Mouse (Mus musculus) kidney, adult 2 months (tissue): ENCODE results near the gene Ano3. TPM values are rescaled to one million over a fixed set of nuclear protein-coding genes. Genes with fewer than 3 reads are reported as not detected.

Source experiments
- DNase-seq: peaks from one replicate; pipeline ENCODE4 v3.0.0; 2021
- H3K27ac ChIP-seq: fragments of 200-500 bp; 2 replicates; pipeline ENCODE4 v1.5.1; 2012; ENCODE audit warnings: low read depth, low read length, control low read depth, inconsistent platforms; ENCODE audit not compliant: insufficient read depth
- H3K27me3 ChIP-seq: fragments of 200-500 bp; replicated peaks from 2 replicates; pipeline ENCODE4 v1.6.1; 2012; ENCODE audit warnings: mild to moderate bottlenecking, moderate library complexity, low read length, inconsistent platforms; ENCODE audit not compliant: control insufficient read depth, insufficient read depth
- H3K36me3 ChIP-seq: fragments of 200-500 bp; 2 replicates; pipeline ENCODE4 v1.6.1; 2012; ENCODE audit warnings: mild to moderate bottlenecking, moderate library complexity, low read length, inconsistent platforms; ENCODE audit not compliant: control insufficient read depth, insufficient read depth
- H3K4me1 ChIP-seq: fragments of 200-500 bp; 2 replicates; pipeline ENCODE4 v1.6.1; 2011; ENCODE audit warnings: low read length; ENCODE audit not compliant: control insufficient read depth, insufficient read depth
- H3K4me3 ChIP-seq: fragments of 200-500 bp; 2 replicates; pipeline ENCODE4 v1.5.1; 2011; ENCODE audit warnings: mild to moderate bottlenecking, low read depth, low read length, control low read depth; ENCODE audit not compliant: insufficient read depth
- CTCF ChIP-seq: fragments of 200-500 bp; conservative IDR thresholded peaks from 2 replicates; pipeline ENCODE4 v1.5.1; 2011; ENCODE audit warnings: low read depth, mild to moderate bottlenecking, control low read depth, low read length, moderate library complexity, mixed read lengths; ENCODE audit not compliant: insufficient read depth, insufficient read length
- POLR2A ChIP-seq: fragments of 200-500 bp; IDR thresholded peaks from one replicate; pipeline ENCODE4 v1.6.1; 2011; ENCODE audit warnings: low read depth, low read length, control low read depth
- WGBS: fragments of 180-500 bp; shearing (Covaris S2); methylation state at CpG from one replicate; pipeline ENCODE4 v1.1.7; 2018; 5-methylcytosine and 5-hydroxymethylcytosine counted together
- polyA plus RNA-seq: library from polyadenylated mRNA; depleted of rRNA; stranded (reverse); fragments of >200 nt; gene quantifications from 2 replicates; pipeline ENCODE4 v1.2.3, GENCODE M21; 2012

Ano3 gene
- polyA plus RNA-seq, 1 experiment, result 0.02 TPM

GRCm38 (mm10) chr2:110906473-110906872 is 44.2 kb downstream of the Ano3 start:
- Histone ChIP-seq H3K4me1 (no peaks in the 10 kb centered on the region), H3K36me3 (no peaks in the 10 kb centered on the region), H3K4me3 (no peak overlapping the region), H3K27ac (no peak overlapping the region), H3K27me3 (no peaks in the 10 kb centered on the region)
- no peak for DNase-seq
- 68% methylated on average over 3 of the region's 3 CpGs for WGBS
- TF ChIP-seq POLR2A, result no peak
- TF ChIP-seq CTCF, result no peak

GRCm38 (mm10) chr2:110896477-110897270 is 54.0 kb downstream of the Ano3 start:
- WGBS, result 85% methylated on average over 2 of the region's 2 CpGs
- no peaks in the 10 kb centered on the region for H3K27me3 ChIP-seq
- H3K4me3 ChIP-seq, result no peak overlapping the region
- no peaks in the 10 kb centered on the region for H3K4me1 ChIP-seq
- DNase-seq, result no peak
- no peak overlapping the region for H3K27ac ChIP-seq
- no peaks in the 10 kb centered on the region for H3K36me3 ChIP-seq
- no peak for TF ChIP-seq CTCF

GRCm38 (mm10) chr2:110871650-110872049 is 79.1 kb downstream of the Ano3 start:
- 77% methylated on average over 4 of the region's 4 CpGs for WGBS
- no peak overlapping the region for H3K27ac ChIP-seq

GRCm38 (mm10) chr2:110865584-110865983 is 85.1 kb downstream of the Ano3 start:
- Histone ChIP-seq H3K27me3 (no peaks in the 10 kb centered on the region; the same call in 1 of the 2 replicates), H3K4me1 (no peaks in the 10 kb centered on the region), H3K27ac (no peak overlapping the region), H3K36me3 (no peaks in the 10 kb centered on the region), H3K4me3 (no peak overlapping the region)
- 46% methylated on average over 3 of the region's 3 CpGs for WGBS
- no peak for DNase-seq
- TF ChIP-seq POLR2A (no peak), CTCF (no peak)

More at GRCm38 (mm10) chr2:110871650-110872049, 79.1 kb downstream of the Ano3 start:
- H3K27me3 ChIP-seq, result no peaks in the 10 kb centered on the region
- no peak for DNase-seq
- no peaks in the 10 kb centered on the region for H3K36me3 ChIP-seq
- no peaks in the 10 kb centered on the region for H3K4me1 ChIP-seq
- H3K4me3 ChIP-seq, result no peak overlapping the region
- no peak for TF ChIP-seq CTCF
- TF ChIP-seq POLR2A, result no peak

GRCm38 (mm10) chr2:110863376-110863775 is 87.3 kb downstream of the Ano3 start:
- DNase-seq, result no peak
- Histone ChIP-seq H3K4me1 (no peaks in the 10 kb centered on the region), H3K4me3 (no peak overlapping the region), H3K27me3 (no peaks in the 10 kb centered on the region; the same call in 1 of the 2 replicates), H3K27ac (no peak overlapping the region), H3K36me3 (no peaks in the 10 kb centered on the region)
- 96% methylated on average over 4 of the region's 4 CpGs for WGBS
- TF ChIP-seq POLR2A (no peak), CTCF (no peak)

- no peak overlapping the region for H3K27ac ChIP-seq
- H3K27me3 ChIP-seq, result no peaks in the 10 kb centered on the region
- H3K4me3 ChIP-seq, result no peak overlapping the region
- no peaks in the 10 kb centered on the region for H3K36me3 ChIP-seq
- TF ChIP-seq POLR2A (no peak), CTCF (no peak)
- DNase-seq, result no peak
- H3K4me1 ChIP-seq, result no peaks in the 10 kb centered on the region
- 61% methylated on average over 7 of the region's 7 CpGs for WGBS
These were observed 111.0 kb downstream of the Ano3 start for GRCm38 (mm10) chr2:110839559-110840243.

- DNase-seq, result no peak
- no peaks in the 10 kb centered on the region for H3K36me3 ChIP-seq
- H3K4me1 ChIP-seq, result no peaks in the 10 kb centered on the region
- H3K4me3 ChIP-seq, result no peak overlapping the region
- H3K27ac ChIP-seq, result no peak overlapping the region
- TF ChIP-seq POLR2A, result no peak
- TF ChIP-seq CTCF, result no peak
- no peaks in the 10 kb centered on the region for H3K27me3 ChIP-seq
These were observed 134.5 kb downstream of the Ano3 start for GRCm38 (mm10) chr2:110816189-110816588.
